Mouse (Mus musculus) stomach, embryonic 14.5 days (tissue): ENCODE measurements around the gene Brd4. TPM values are rescaled to one million over a fixed set of nuclear protein-coding genes. Genes with fewer than 3 reads are reported as not detected.

Source experiments
- ATAC-seq: fragments of 200-750 bp; cut with Nextera tagmentation; 2 replicates; pipeline ENCODE4 v1.8.0; 2017; ENCODE audit warnings: low read depth, moderate TSS enrichment; ENCODE audit not compliant: insufficient number of reproducible peaks, insufficient read depth, low FRiP score
- H3K27ac ChIP-seq: fragments of 300-500 bp; sonication (generic); 2 replicates; pipeline ENCODE4 v1.5.1; 2014; ENCODE audit warnings: mild to moderate bottlenecking, low read length, moderate library complexity, mixed read lengths
- H3K27me3 ChIP-seq: fragments of 300-500 bp; sonication (generic); 2 replicates; pipeline ENCODE4 v1.6.1; 2014; ENCODE audit warnings: low read length, control low read depth, mixed read lengths; ENCODE audit not compliant: control insufficient read depth, insufficient read depth
- H3K36me3 ChIP-seq: fragments of 300-500 bp; sonication (generic); 2 replicates; pipeline ENCODE4 v1.6.1; 2014; ENCODE audit warnings: mild to moderate bottlenecking, control low read depth, low read length, moderate library complexity, mixed read lengths; ENCODE audit not compliant: control insufficient read depth, insufficient read depth
- H3K4me1 ChIP-seq: fragments of 300-500 bp; sonication (generic); 2 replicates; pipeline ENCODE4 v1.6.1; 2014; ENCODE audit warnings: low read length, control low read depth, mixed read lengths; ENCODE audit not compliant: control insufficient read depth, insufficient read depth
- H3K4me2 ChIP-seq: fragments of 300-500 bp; sonication (generic); replicated peaks from 2 replicates; pipeline ENCODE4 v1.6.1; 2014; ENCODE audit warnings: low read depth, low read length, control low read depth
- H3K4me3 ChIP-seq: fragments of 300-500 bp; sonication (generic); 2 replicates; pipeline ENCODE4 v1.5.1; 2014; ENCODE audit warnings: low read depth, low read length, control low read depth
- H3K9ac ChIP-seq: fragments of 300-500 bp; sonication (generic); replicated peaks from 2 replicates; pipeline ENCODE4 v1.6.1; 2014; ENCODE audit warnings: low read depth, mild to moderate bottlenecking, control low read depth, low read length, moderate library complexity, mixed read lengths
- H3K9me3 ChIP-seq: fragments of 300-500 bp; sonication (generic); 2 replicates; pipeline ENCODE4 v1.6.1; 2016; ENCODE audit warnings: low read depth, low read length, control low read depth; ENCODE audit not compliant: control insufficient read depth
- WGBS: fragments of 180-500 bp; shearing (Covaris S2); extraction: QIAGEN DNeasy Blood & Tissue Kit; methylation state at CpG from one replicate; pipeline ENCODE4 v1.1.7; 2014; 5-methylcytosine and 5-hydroxymethylcytosine counted together
- polyA plus RNA-seq: library from polyadenylated mRNA; unstranded; fragments of >200 nt; fragmentation: Nextera tagmentation; extraction: Ambion mirVana; gene quantifications from 2 replicates; pipeline ENCODE4 v1.2.1, GENCODE M21; 2014

Brd4 gene
- polyA plus RNA-seq, 1 experiment from 2014 or later, result 103 TPM

DNA sequence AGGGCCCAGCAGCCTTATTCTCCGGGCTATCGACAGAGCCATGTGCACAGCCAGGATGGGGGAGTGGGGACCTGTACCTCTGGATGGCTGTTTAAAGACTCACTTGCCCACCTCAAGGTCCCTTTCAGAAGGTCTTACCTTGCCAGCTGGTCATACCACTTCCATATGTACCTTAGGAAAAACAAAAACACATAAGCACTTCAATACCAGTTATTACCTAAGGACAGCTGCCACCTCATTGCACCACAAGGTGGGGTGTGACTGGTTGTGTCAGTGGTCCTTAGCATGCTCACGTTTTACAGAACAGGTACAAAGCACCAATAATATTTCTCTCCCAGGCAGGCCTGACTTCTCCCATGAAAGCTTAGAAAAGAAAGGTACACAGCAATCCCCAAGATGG is 33.2 kb upstream of the Brd4 start:
- H3K27me3 ChIP-seq, result no peaks in the 10 kb centered on the region
- ATAC-seq, result no peak
- WGBS, result 89% methylated on average over 3 of the region's 3 CpGs
- H3K27ac ChIP-seq, result no peak overlapping the region
- no peak overlapping the region for H3K9ac ChIP-seq
- no peak overlapping the region for H3K4me3 ChIP-seq
- H3K4me1 ChIP-seq, result peaks cover 18% of the 10 kb centered on the region; the same call in 1 of the 2 replicates
- H3K9me3 ChIP-seq, result no peaks in the 10 kb centered on the region
- H3K36me3 ChIP-seq, result peaks cover 53% of the 10 kb centered on the region
- no peak overlapping the region for H3K4me2 ChIP-seq

- Histone ChIP-seq H3K9ac (no peak overlapping the region), H3K27ac (no peak overlapping the region), H3K4me1 (peaks cover 15% of the 10 kb centered on the region; the same call in 1 of the 2 replicates), H3K9me3 (no peaks in the 10 kb centered on the region), H3K4me3 (no peak overlapping the region), H3K4me2 (no peak overlapping the region), H3K27me3 (no peaks in the 10 kb centered on the region), H3K36me3 (peaks cover 60% of the 10 kb centered on the region)
- WGBS, result 93% methylated on average over 8 of the region's 8 CpGs
- ATAC-seq, result no peak
Observed at GRCm38 (mm10) chr17:32317032-32317431, 32.5 kb upstream of the Brd4 start.

GRCm38 (mm10) chr17:32315560-32315959 is 31.0 kb upstream of the Brd4 start:
- Histone ChIP-seq H3K36me3 (peaks cover 68% of the 10 kb centered on the region), H3K9me3 (no peaks in the 10 kb centered on the region), H3K4me2 (no peak overlapping the region), H3K4me1 (peaks cover 12% of the 10 kb centered on the region; the same call in 1 of the 2 replicates), H3K27me3 (no peaks in the 10 kb centered on the region), H3K9ac (no peak overlapping the region), H3K4me3 (no peak overlapping the region), H3K27ac (no peak overlapping the region)
- ATAC-seq, result no peak
- 97% methylated on average over 5 of the region's 5 CpGs for WGBS

GRCm38 (mm10) chr17:32313892-32314291 is 29.4 kb upstream of the Brd4 start:
- Histone ChIP-seq H3K36me3 (peaks cover 85% of the 10 kb centered on the region), H3K9me3 (no peaks in the 10 kb centered on the region), H3K27me3 (no peaks in the 10 kb centered on the region), H3K27ac (no peak overlapping the region), H3K9ac (no peak overlapping the region), H3K4me3 (no peak overlapping the region), H3K4me2 (no peak overlapping the region), H3K4me1 (peaks cover 4% of the 10 kb centered on the region; the same call in 1 of the 2 replicates)
- ATAC-seq, result no peak
- WGBS, result 72% methylated on average over 5 of the region's 5 CpGs

DNA sequence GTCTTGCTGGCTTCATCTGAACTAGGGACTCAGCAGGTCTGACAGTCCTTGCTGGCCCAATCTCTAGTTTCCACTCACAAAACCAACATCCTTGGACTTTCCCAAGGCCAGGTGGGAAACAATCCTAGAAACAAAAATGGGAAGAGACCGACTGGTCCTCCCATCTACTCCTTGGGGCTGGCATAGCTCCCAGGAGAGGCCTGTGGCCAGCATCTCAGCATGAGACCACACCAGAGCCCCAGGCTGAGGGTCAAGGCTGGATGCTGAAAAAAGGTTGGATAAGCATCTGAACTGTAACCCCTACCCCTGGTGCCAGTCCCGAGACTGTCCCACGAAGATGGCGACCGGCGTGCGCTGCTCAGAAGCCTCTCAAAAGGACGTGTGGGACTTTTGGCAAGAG is 28.3 kb upstream of the Brd4 start:
- H3K9me3 ChIP-seq, result no peaks in the 10 kb centered on the region
- H3K4me1 ChIP-seq, result no peaks in the 10 kb centered on the region
- H3K27me3 ChIP-seq, result no peaks in the 10 kb centered on the region
- peaks cover 92% of the 10 kb centered on the region for H3K36me3 ChIP-seq
- no peak overlapping the region for H3K9ac ChIP-seq
- no peak for ATAC-seq
- 92% methylated on average over 8 of the region's 8 CpGs for WGBS
- H3K27ac ChIP-seq, result no peak overlapping the region
- H3K4me2 ChIP-seq, result no peak overlapping the region
- no peak overlapping the region for H3K4me3 ChIP-seq

- Histone ChIP-seq H3K27ac (no peak overlapping the region), H3K9ac (no peak overlapping the region), H3K4me1 (no peaks in the 10 kb centered on the region), H3K9me3 (no peaks in the 10 kb centered on the region), H3K4me2 (no peak overlapping the region), H3K36me3 (peaks cover 90% of the 10 kb centered on the region), H3K27me3 (no peaks in the 10 kb centered on the region), H3K4me3 (no peak overlapping the region)
- no peak for ATAC-seq
- WGBS, result 92% methylated on average over 4 of the region's 4 CpGs
Observed at GRCm38 (mm10) chr17:32307963-32308362, 23.4 kb upstream of the Brd4 start.

GRCm38 (mm10) chr17:32298125-32298524 is 13.6 kb upstream of the Brd4 start:
- Histone ChIP-seq H3K9ac (no peak overlapping the region), H3K9me3 (no peaks in the 10 kb centered on the region), H3K4me1 (no peaks in the 10 kb centered on the region), H3K4me3 (no peak overlapping the region), H3K4me2 (no peak overlapping the region), H3K36me3 (peaks cover 2% of the 10 kb centered on the region; the same call in 1 of the 2 replicates), H3K27me3 (no peaks in the 10 kb centered on the region), H3K27ac (no peak overlapping the region)
- 79% methylated on average over 1 of the region's 1 CpGs for WGBS
- ATAC-seq, result no peak

DNA sequence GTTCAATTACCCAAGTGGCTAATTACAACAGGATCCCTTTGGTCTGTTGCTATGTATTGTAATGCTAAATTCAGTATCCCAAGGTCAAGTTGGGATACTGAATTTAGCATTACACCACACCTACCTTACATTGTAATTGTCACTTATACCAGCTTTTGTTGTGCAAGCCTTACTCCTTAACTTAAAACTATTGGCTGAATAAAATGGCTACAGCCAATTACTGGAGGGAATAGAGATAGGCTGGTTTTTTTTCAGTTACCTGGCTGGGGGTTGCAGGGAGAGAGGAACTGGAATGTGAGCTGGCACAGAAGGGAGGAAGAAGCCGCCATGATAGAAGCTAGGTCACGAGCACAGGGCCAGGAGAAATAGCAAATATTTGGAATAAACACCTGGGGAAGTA is 11.4 kb upstream of the Brd4 start:
- WGBS, result 63% methylated on average over 2 of the region's 2 CpGs
- Histone ChIP-seq H3K4me2 (no peak overlapping the region), H3K27ac (no peak overlapping the region), H3K27me3 (no peaks in the 10 kb centered on the region), H3K4me1 (no peaks in the 10 kb centered on the region), H3K4me3 (no peak overlapping the region), H3K36me3 (no peaks in the 10 kb centered on the region), H3K9ac (no peak overlapping the region), H3K9me3 (0 out of 2 replicates have a peak, but pooled peaks cover 2% of the 10 kb centered on the region)
- ATAC-seq, result no peak

- no peak for ATAC-seq
- Histone ChIP-seq H3K4me3 (no peak overlapping the region), H3K27me3 (no peaks in the 10 kb centered on the region), H3K27ac (no peak overlapping the region), H3K9me3 (0 out of 2 replicates have a peak, but pooled peaks cover 2% of the 10 kb centered on the region), H3K4me1 (no peaks in the 10 kb centered on the region), H3K4me2 (no peak overlapping the region), H3K9ac (no peak overlapping the region), H3K36me3 (no peaks in the 10 kb centered on the region)
- 81% methylated on average over 4 of the region's 4 CpGs for WGBS
Observed at GRCm38 (mm10) chr17:32295160-32295559, 10.6 kb upstream of the Brd4 start.
